Mouse (Mus musculus) olfactory bulb, adult 2 months (tissue): Measurements from ENCODE around the gene 9530053A07Rik. TPM values are rescaled to one million over a fixed set of nuclear protein-coding genes. Genes with fewer than 3 reads are reported as not detected.

Experiments used
- H3K27ac ChIP-seq: fragments of 200-500 bp; 2 replicates; pipeline ENCODE4 v1.5.1; 2012; ENCODE audit warnings: low read depth, low read length; ENCODE audit not compliant: insufficient read depth
- H3K4me1 ChIP-seq: fragments of 200-500 bp; 2 replicates; pipeline ENCODE4 v1.6.1; 2012; ENCODE audit warnings: low read length; ENCODE audit not compliant: control insufficient read depth, insufficient read depth
- H3K4me3 ChIP-seq: fragments of 200-500 bp; 2 replicates; pipeline ENCODE4 v1.5.1; 2012; ENCODE audit warnings: mild to moderate bottlenecking, low read depth, low read length, moderate library complexity; ENCODE audit not compliant: insufficient read depth
- CTCF ChIP-seq: fragments of 200-500 bp; IDR thresholded peaks from 2 replicates; pipeline ENCODE4 v1.5.1; 2012; ENCODE audit warnings: low read depth, mild to moderate bottlenecking, low read length, moderate library complexity; ENCODE audit not compliant: insufficient read depth
- POLR2A ChIP-seq: fragments of 200-500 bp; IDR thresholded peaks from 2 replicates; pipeline ENCODE4 v1.6.1; 2012; ENCODE audit warnings: mild to moderate bottlenecking, low read depth, low read length, moderate library complexity; ENCODE audit not compliant: insufficient read depth
- WGBS: fragments of 180-500 bp; shearing (Covaris S2); methylation state at CpG from one replicate; pipeline ENCODE4 v1.1.7; 2018; 5-methylcytosine and 5-hydroxymethylcytosine counted together
- polyA plus RNA-seq: library from polyadenylated mRNA; stranded (reverse); fragments of >200 nt; gene quantifications from 2 replicates; pipeline ENCODE4 v1.2.4, GENCODE M21; 2012; ENCODE audit warnings: low replicate concordance; ENCODE audit not compliant: missing spikeins, insufficient read depth, insufficient read length

9530053A07Rik gene
- polyA plus RNA-seq, 1 experiment, result not detected

DNA sequence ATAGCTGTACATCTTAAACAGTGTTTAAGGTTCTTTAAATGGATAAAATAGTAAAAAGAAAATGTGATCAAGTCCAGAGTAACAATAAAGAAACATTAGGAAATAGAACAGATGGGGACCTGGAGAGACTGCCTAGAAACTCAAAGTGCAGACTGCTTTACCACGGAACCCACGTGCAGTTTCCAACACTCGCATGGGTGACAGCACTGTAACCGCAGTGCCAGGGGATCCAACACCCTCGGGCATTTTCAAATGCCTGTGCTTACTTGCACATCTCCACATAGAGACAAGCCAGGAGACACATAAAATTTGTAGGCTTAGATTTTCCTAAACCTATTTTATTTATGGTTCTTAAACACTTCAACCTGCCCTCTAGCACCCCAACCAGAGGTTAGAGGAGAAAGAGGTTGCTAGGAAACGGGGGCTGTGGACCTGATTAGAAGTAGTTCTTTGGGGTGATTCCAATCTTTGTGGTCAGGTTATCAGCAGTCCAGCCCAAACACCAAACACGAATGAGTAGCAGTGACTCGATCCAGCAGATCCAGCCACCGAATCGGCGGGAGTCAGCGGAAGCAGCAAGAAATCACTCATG is 79.2 kb downstream of the 9530053A07Rik start:
- H3K27ac ChIP-seq, result no peak overlapping the region
- no peaks in the 10 kb centered on the region for H3K4me1 ChIP-seq
- H3K4me3 ChIP-seq, result peak overlapping the region; percentile 42
- WGBS, result 38% methylated on average over 12 of the region's 12 CpGs
- no peak for TF ChIP-seq CTCF
- no peak for TF ChIP-seq POLR2A

DNA sequence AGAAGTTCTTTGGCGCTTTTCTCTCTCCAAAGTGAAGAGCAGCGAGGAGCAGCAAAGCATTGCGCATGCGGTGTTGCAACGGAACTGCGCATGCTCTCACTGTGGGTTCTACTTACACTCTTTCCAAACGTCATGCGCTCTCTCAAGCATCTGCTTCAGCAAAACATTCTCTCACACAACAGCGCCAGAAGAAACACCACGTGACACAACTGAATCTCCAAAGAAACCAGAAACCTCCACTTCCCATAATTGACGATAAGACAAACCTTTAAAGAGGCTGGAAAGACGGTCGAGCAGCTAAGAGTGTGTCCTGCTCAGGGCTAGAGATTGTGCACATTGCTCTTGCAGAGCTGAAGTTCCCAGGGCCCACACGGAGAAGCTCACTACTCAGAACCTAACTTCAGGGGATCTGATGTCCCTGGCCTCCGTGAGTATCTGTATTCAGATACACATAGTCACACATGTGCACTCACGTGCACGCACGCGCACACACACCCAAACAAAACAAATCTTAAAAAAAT is 79.8 kb downstream of the 9530053A07Rik start:
- Histone ChIP-seq H3K4me1 (no peaks in the 10 kb centered on the region), H3K27ac (0 out of 2 replicates have a peak overlapping the region, but pooled peaks have one; percentile 0), H3K4me3 (peak overlapping the region; percentile 42)
- TF ChIP-seq CTCF, result no peak
- TF ChIP-seq POLR2A, result no peak
- WGBS, result 56% methylated on average over 19 of the region's 19 CpGs

DNA sequence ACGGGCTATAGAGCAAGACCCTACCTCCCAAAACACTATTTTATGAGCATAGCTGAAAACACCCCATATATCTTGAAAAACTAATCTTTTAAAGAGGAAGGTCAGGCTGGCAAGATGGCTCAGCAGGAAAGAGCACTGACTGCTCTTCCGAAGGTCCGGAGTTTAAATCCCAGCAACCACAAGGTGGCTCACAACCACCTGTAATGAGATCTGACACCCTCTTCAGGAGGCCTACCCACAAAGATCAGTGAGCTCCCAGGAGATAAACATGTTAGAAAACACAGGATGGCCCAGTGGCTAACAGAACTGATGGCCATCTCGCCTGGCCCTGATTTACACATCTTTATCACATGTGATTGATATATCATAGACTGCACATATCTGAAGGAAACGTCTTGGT is 81.5 kb downstream of the 9530053A07Rik start:
- Histone ChIP-seq H3K27ac (no peak overlapping the region), H3K4me1 (no peaks in the 10 kb centered on the region), H3K4me3 (no peak overlapping the region)
- 57% methylated on average over 5 of the region's 5 CpGs for whole genome bisulfite sequencing
- no peak for TF ChIP-seq POLR2A
- TF ChIP-seq CTCF, result no peak

DNA sequence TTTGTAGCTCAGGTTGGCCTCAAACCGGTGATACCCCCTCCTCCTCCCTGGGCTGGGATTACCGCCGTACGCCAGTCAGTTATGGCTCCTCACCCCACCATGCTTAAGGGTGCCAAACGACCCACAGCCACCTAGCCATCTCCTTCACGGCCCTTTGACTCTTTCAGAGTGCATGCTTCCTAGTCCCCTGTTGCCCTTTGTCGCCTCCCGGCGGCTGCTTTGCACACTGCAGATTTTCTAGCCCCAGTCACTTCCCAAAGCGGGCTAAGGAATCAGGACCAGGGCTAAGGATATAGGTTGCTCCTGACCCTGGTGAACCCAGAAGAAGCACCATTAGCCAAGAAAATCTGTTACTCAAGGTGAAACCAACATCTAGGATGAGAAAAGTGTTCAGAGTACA is 84.9 kb downstream of the 9530053A07Rik start:
- no peak overlapping the region for H3K27ac ChIP-seq
- TF ChIP-seq CTCF, result peak; percentile 44; the same call in 1 of the 2 replicates
- no peak for TF ChIP-seq POLR2A
- 24% methylated on average over 10 of the region's 10 CpGs for WGBS
- peaks cover 4% of the 10 kb centered on the region; the same call in 1 of the 2 replicates for H3K4me1 ChIP-seq
- no peak overlapping the region for H3K4me3 ChIP-seq

Other genes with a start within 250 kb of the 9530053A07Rik start
- gene Zfp974, start 200.0 kb upstream of the 9530053A07Rik start, polyA plus RNA-seq, result not detected in 2 replicates
- gene Zfp780b, start 150.3 kb upstream of the 9530053A07Rik start, polyA plus RNA-seq, result not detected in 2 replicates
- gene Zfp850, start 115.4 kb upstream of the 9530053A07Rik start, polyA plus RNA-seq, result not detected in 2 replicates
- gene Psmc4, start 79.4 kb upstream of the 9530053A07Rik start, polyA plus RNA-seq, result 468 TPM in 1 of 2 replicates, not detected in the other
- gene Fcgbp, start 58.2 kb upstream of the 9530053A07Rik start, polyA plus RNA-seq, result not detected in 2 replicates
- not detected in 2 replicates for gene Fbl, start 40.2 kb downstream of the 9530053A07Rik start, polyA plus RNA-seq
- not detected in 2 replicates for gene Dyrk1b, start 50.0 kb downstream of the 9530053A07Rik start, polyA plus RNA-seq
- gene Eid2, start 138.4 kb downstream of the 9530053A07Rik start, polyA plus RNA-seq, result not detected in 2 replicates
- not detected in 2 replicates for gene Eid2b, start 148.3 kb downstream of the 9530053A07Rik start, polyA plus RNA-seq
- not detected in 2 replicates for gene Selenov, start 161.7 kb downstream of the 9530053A07Rik start, polyA plus RNA-seq
- gene Dll3, start 172.8 kb downstream of the 9530053A07Rik start, polyA plus RNA-seq, result not detected in 2 replicates
- not detected in 2 replicates for gene Timm50, start 182.6 kb downstream of the 9530053A07Rik start, polyA plus RNA-seq
- not detected in 2 replicates for gene Supt5, start 209.3 kb downstream of the 9530053A07Rik start, polyA plus RNA-seq
- 767 TPM in 1 of 2 replicates, not detected in the other for gene Rps16, start 221.2 kb downstream of the 9530053A07Rik start, polyA plus RNA-seq
- gene Plekhg2, start 243.1 kb downstream of the 9530053A07Rik start, polyA plus RNA-seq, result not detected in 2 replicates